Mouse (Mus musculus) kidney, adult 2 months (tissue): ENCODE measurements at regions not wholly inside any gene's neighbourhood (a gene's known extent, or its start where the extent isn't known, plus 50 kb on each side); places are given as distances from the start of the nearest gene placed in this dataset.

ENCODE experiments used
- CTCF ChIP-seq: fragments of 200-500 bp; conservative IDR thresholded peaks from 2 replicates; pipeline ENCODE4 v1.5.1; 2011; ENCODE audit warnings: low read depth, mild to moderate bottlenecking, control low read depth, low read length, moderate library complexity, mixed read lengths; ENCODE audit not compliant: insufficient read depth, insufficient read length
- POLR2A ChIP-seq: fragments of 200-500 bp; IDR thresholded peaks from one replicate; pipeline ENCODE4 v1.6.1; 2011; ENCODE audit warnings: low read depth, low read length, control low read depth

DNA sequence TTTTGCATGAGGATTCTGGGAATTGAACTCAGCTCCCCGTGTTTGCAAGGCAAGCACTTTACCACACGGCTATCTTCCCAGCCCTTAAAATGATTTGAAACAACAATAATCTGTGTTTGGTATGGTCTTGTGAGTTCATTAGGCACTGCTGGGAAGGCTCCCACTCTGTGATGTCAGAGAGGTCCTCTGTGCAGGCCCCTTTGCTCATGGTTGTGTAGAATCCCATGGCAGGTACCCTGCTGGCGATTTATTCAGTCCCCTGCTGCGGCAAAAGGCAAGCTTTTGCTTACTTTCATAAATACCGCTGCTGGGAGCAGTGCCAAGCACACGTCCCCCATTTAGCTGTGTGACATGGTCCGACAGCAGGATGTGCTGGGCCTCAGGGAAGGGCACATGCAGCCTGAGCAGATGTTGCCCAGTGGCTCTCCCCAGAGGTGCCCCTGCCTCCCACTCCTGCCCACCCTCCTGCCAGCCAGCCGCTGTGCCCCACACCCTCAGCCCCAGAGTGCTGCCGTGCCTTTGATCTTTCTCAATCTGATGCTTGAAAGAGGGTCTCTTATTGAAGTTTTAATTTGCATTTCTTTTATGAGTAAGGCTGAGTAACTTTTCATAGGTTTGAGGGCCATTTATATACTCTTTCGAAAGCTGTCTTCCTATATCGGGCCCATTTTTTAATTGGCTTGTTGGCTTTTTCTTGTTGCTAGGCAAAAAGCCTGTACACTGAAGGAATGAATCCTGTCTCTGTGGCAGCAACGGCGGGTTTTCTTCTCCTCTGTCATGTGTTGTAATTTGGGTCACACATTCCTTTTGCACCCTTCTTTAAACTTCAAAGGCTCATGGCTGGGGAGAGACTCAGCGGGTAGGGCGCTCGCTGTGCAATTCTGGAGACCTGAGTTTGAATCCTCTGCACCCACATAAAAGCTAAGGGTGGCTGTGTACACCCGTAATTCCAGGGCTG, 136.2 kb upstream of the Tle3 start:
- no peak for TF ChIP-seq CTCF
- no peak for TF ChIP-seq POLR2A
